In genomic region chr1:148808707-148809106, GRCm38 (mm10) we compare ENCODE assay signal across 13 mouse cellular contexts.
"Had no signal": no experiment of that assay in that cellular context is flagged by ENCODE, and none has a peak within 500 bp of the region (broad histone marks: within the 10 kb centered on the region; RNA-seq: fewer than 3 reads in every experiment).

No protein-coding gene starts in this region.

- H3K27ac ChIP-seq: intestine, embryonic 15.5 days; layer of hippocampus, adult 2 months; limb, embryonic 12.5 days; midbrain, embryonic 10.5 days; midbrain, embryonic 15.5 days; neural tube, embryonic 12.5 days; stomach, embryonic 15.5 days had no signal

- H3K4me2 ChIP-seq: intestine, embryonic 15.5 days; limb, embryonic 12.5 days; midbrain, embryonic 15.5 days; neural tube, embryonic 12.5 days; stomach, embryonic 15.5 days had no signal

- ATAC-seq: intestine, embryonic 15.5 days; midbrain, embryonic 15.5 days had no signal

- DNase-seq: kidney, adult 18-20 months; kidney, postnatal 10 days; kidney, postnatal 4 days; lung, adult 18-20 months; thymus, adult 2 months; thymus, postnatal 25 days had no signal

- H3K4me3 ChIP-seq: intestine, embryonic 15.5 days; layer of hippocampus, adult 2 months; limb, embryonic 12.5 days; midbrain, embryonic 10.5 days; midbrain, embryonic 15.5 days; neural tube, embryonic 12.5 days; stomach, embryonic 15.5 days had no signal

- H3K27me3 ChIP-seq: intestine, embryonic 15.5 days; limb, embryonic 12.5 days; midbrain, embryonic 15.5 days; neural tube, embryonic 12.5 days; stomach, embryonic 15.5 days had no signal

- H3K4me1 ChIP-seq: intestine, embryonic 15.5 days; limb, embryonic 12.5 days; midbrain, embryonic 10.5 days; midbrain, embryonic 15.5 days; neural tube, embryonic 12.5 days; stomach, embryonic 15.5 days had no signal

- H3K9me3 ChIP-seq: intestine, embryonic 15.5 days; limb, embryonic 12.5 days; midbrain, embryonic 10.5 days; midbrain, embryonic 15.5 days; neural tube, embryonic 12.5 days; stomach, embryonic 15.5 days had no signal

- H3K36me3 ChIP-seq: intestine, embryonic 15.5 days; limb, embryonic 12.5 days; midbrain, embryonic 10.5 days; midbrain, embryonic 15.5 days; neural tube, embryonic 12.5 days; stomach, embryonic 15.5 days had no signal

- H3K9ac ChIP-seq: intestine, embryonic 15.5 days; limb, embryonic 12.5 days; midbrain, embryonic 15.5 days; neural tube, embryonic 12.5 days; stomach, embryonic 15.5 days had no signal
